Mouse (Mus musculus): ENCODE results near the gene Slc22a22. TPM values are rescaled to one million over a fixed set of nuclear protein-coding genes. Genes with fewer than 3 reads are reported as not detected.

Gene Slc22a22
- 0.18 TPM in 1 of 2 replicates, not detected in the other for polyA plus RNA-seq (2016; fragmentation: Nextera tagmentation; extraction: Ambion mirVana)

DNA sequence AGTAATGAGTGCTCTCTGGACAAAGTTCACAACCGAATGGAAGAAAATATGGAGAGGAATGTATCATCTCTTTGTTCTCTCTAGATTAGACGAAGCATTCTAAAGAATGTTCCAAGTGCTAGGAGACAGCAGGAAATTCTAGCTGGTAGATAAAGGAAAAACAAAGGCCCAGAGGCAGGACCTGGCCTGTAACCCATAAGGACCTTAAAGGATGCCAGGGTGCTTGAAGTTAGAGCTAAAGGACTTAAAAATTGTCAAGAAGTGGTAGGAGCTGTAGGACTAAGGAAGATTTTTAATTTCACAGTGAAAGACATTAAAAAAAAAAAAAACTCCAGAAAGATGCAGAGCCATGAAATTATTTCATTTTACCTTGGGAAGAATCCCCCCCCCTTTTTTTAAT, at the start of gene Slc22a22:
Gene Slc22a22 (minus strand): TSS at position 101 of the 400 bp plus-strand sequence.
- no peak within 1 kb of the TSS for H3K4me2 ChIP-seq (replicated peaks)
- H3K27ac ChIP-seq = no peak within 1 kb of the TSS
- no peaks in the 10 kb centered on the region for H3K4me1 ChIP-seq
- H3K9ac ChIP-seq = no peak within 1 kb of the TSS
- WGBS = 68% methylated on average over 2 of the region's 2 CpGs
- no peak for ATAC-seq (ENCODE audit: insufficient number of reproducible peaks, insufficient read depth, low FRiP score, low TSS enrichment)
- H3K4me3 ChIP-seq = no peak within 1 kb of the TSS
- H3K36me3 ChIP-seq = no peaks in the 10 kb centered on the region
- H3K27me3 ChIP-seq = no peaks in the 10 kb centered on the region
- H3K9me3 ChIP-seq = no peaks in the 10 kb centered on the region

DNA sequence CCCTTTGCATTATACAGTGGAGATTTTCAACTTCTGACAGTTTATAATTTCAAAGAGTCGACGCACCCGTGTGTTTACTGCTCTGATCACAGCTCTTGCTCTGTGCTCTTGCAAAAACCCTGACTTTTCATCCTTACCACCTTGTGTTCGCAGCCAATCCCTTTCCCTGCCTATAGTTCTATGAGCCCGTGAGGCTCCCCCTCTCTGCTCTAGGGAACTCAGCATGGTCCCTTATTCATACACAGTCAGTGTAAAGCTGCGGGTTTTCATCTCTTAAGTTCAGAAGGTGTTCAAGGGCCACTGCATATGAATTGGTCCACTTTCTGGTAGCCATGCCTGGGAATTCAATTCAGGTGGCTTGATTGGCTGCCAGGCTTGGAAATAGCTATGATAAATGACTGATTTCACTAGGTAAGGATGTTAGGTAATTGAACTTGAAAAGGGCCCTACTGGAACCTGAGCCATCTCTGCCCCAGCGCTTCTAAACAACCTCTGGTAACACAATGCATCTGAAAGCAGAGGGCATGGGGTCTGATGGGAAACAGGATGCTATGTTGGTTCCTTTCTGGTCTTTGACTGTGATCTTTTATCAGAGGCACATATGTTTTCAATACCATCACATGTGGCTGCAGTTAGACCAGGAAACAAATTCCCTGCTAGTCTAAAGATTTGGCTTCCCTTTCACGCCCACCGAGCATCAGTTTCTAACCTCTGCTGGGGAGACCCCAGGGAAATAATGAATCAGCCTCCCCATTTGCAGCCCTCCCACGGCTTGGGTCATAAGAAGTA, 46.3 kb upstream of the Slc22a22 start:
- Histone ChIP-seq H3K4me2 (replicated peaks) (no peak overlapping the region), H3K27ac (no peak overlapping the region; the same call in 1 of the 2 replicates), H3K4me3 (no peak overlapping the region), H3K27me3 (peaks cover 4% of the 10 kb centered on the region; the same call in 1 of the 2 replicates), H3K4me1 (peaks cover 11% of the 10 kb centered on the region; the same call in 1 of the 2 replicates), H3K9me3 (no peaks in the 10 kb centered on the region), H3K36me3 (no peaks in the 10 kb centered on the region), H3K9ac (no peak overlapping the region)
- no peak for ATAC-seq (ENCODE audit: insufficient number of reproducible peaks, insufficient read depth, low FRiP score, low TSS enrichment)
- 31% methylated on average over 10 of the region's 10 CpGs for WGBS

DNA sequence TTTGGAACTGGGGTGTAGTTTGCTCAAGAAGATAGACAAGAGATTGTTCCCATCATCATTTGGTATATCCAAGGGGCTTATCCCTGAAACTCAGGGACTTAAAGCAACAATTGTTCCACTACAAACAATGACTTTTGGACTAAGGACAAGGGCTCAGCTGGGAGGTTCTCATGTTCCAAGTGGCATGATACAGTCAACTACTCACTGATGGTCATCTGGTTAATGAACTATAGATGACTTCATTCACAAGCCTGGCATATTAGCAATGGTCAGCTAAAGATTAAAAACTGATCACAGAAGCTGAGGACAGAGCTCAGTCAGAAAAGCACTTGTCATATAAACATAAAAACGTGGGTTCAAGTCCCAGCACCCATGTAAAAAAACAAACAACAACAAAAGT, 44.7 kb upstream of the Slc22a22 start:
- Histone ChIP-seq H3K4me2 (replicated peaks) (no peak overlapping the region), H3K27me3 (peaks cover 4% of the 10 kb centered on the region; the same call in 1 of the 2 replicates), H3K4me3 (no peak overlapping the region), H3K9ac (no peak overlapping the region), H3K27ac (no peak overlapping the region), H3K36me3 (no peaks in the 10 kb centered on the region), H3K4me1 (peaks cover 11% of the 10 kb centered on the region; the same call in 1 of the 2 replicates), H3K9me3 (no peaks in the 10 kb centered on the region)
- WGBS = 71% methylated on average over 1 of the region's 1 CpGs
- ATAC-seq (ENCODE audit: insufficient number of reproducible peaks, insufficient read depth, low FRiP score, low TSS enrichment) = no peak

DNA sequence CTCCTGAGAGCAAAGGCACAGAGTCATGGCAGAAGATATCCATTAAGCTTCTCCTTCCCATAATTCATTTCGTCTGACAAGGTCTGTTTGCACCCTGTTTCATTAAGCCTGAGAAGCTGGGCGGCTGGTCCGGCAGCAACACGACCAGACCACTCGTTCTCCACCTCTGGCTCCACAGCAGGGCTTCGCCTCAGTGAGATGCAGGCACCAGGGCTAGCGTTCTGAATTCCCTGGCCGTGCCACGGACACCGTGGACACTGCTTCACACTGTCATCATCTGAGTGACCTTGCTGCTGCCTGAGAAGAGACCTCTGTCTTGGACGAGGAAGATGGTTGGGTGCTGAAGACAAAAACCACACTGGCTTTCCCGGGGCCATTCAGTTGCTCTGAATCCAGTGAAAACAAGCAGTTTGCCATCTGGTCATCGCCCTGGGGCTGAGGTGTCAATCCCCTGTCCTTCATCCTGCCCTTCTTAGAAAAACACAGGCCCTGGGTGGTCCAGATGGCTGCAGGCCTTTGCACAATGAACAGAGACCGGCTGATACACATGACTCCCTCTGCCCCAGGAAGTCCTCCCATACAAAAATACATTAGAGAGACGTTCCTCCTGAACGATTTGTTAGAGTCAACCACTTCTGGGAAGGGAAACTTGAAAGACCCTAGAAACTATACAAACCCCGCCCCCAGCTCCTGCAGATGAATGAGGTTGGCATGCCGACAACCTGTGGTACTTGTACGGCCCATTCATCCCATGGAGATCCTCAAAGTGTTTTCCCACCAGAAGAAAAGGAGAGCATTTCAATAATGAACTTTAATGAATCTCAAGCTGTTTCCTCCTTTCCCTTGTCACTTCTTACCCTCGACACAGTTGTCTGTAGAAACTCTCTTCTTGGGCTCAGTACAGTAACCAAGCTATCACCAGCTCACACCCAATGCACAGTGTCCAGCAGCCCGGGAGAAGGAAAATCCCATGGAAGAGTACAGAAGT, 32.1 kb upstream of the Slc22a22 start:
- Histone ChIP-seq H3K9ac (no peak overlapping the region), H3K4me3 (no peak overlapping the region), H3K27ac (no peak overlapping the region), H3K27me3 (no peaks in the 10 kb centered on the region), H3K4me1 (peaks cover 6% of the 10 kb centered on the region; the same call in 1 of the 2 replicates), H3K36me3 (no peaks in the 10 kb centered on the region), H3K9me3 (peaks cover 8% of the 10 kb centered on the region; the same call in 1 of the 2 replicates), H3K4me2 (replicated peaks) (no peak overlapping the region)
- ATAC-seq (ENCODE audit: insufficient number of reproducible peaks, insufficient read depth, low FRiP score, low TSS enrichment) = no peak
- 21% methylated on average over 21 of the region's 21 CpGs for WGBS

DNA sequence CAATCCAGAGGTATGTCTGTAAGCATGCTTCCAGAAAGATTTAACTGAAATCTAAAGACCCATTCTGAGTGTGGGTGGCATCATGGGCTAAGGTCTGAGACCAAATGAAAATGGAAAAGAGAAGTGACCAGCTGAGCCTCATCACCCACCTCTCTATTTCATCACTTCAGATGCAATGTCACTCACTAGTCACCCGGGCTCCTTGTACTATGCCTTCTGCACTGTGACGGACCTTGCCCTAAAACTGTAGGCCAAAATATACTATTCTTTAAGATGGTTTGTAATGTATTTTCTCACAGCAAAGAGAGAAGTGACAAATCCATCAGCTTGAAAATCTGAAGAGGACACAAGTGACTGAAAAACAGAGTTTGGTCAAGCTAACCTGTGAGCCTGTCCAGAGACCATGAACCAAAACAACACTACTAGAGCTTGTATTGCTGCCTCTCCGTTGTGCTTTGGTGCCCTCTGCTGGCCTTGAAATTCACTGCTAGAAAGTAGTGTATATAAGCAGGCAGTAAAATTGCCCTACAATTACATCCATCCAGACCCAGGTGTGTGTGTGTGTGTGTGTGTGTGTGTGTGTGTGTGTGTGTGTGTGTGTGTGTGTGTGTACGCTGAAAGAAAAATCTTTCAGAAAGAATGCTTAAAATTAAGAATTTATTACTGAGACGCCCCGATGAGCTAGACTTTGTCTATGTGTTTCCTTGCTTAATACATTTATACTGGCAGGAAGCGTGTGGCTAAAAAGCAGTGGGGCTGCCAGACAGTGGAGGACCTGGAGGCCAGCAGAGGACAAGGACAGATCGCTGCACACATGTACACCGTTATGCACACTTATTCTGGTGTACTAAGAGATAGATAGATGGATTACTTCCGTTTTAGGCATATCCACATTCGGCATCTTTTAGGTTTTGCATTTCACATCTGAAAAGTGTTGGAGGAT, 31.1 kb upstream of the Slc22a22 start:
- H3K9me3 ChIP-seq = peaks cover 1% of the 10 kb centered on the region; the same call in 1 of the 2 replicates
- WGBS = 55% methylated on average over 10 of the region's 11 CpGs
- peaks cover 6% of the 10 kb centered on the region; the same call in 1 of the 2 replicates for H3K4me1 ChIP-seq
- no peaks in the 10 kb centered on the region for H3K27me3 ChIP-seq
- no peak overlapping the region for H3K4me2 ChIP-seq (replicated peaks)
- H3K27ac ChIP-seq = no peak overlapping the region
- H3K9ac ChIP-seq = no peak overlapping the region
- no peaks in the 10 kb centered on the region for H3K36me3 ChIP-seq
- H3K4me3 ChIP-seq = no peak overlapping the region
- peak; percentile 71; the same call in 1 of the 2 replicates for ATAC-seq (ENCODE audit: insufficient number of reproducible peaks, insufficient read depth, low FRiP score, low TSS enrichment)

DNA sequence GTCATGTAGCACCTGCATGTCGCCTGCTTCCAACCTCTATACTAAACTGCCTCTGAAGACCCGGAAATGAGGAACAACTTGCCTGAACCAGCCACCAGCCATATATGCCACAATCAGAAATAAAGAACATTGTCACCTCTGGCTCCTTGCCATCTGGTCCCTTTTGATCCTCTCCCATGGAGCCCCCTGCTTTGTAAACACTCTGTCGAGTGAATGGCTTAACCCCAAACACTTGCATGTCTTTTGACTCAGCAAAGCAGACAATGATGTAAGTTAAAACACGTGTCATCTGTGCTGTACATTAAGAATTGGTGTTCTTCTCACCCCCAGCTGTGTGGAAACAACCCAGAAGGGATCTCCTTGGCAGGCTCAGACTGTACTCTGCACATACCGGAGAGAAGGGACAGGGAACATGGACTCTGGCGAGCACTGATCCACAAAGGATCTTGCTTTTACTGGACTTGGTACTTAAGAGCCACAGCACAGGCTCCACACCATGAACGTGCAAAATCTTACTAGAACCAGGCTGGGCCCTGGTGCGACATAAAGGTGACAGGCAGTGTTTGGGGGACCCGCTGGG, 26.8 kb upstream of the Slc22a22 start:
- no peaks in the 10 kb centered on the region for H3K36me3 ChIP-seq
- H3K27me3 ChIP-seq = no peaks in the 10 kb centered on the region
- peaks cover 1% of the 10 kb centered on the region; the same call in 1 of the 2 replicates for H3K4me1 ChIP-seq
- H3K4me3 ChIP-seq = no peak overlapping the region
- H3K27ac ChIP-seq = no peak overlapping the region
- no peak overlapping the region for H3K4me2 ChIP-seq (replicated peaks)
- no peak for ATAC-seq (ENCODE audit: insufficient number of reproducible peaks, insufficient read depth, low FRiP score, low TSS enrichment)
- no peak overlapping the region for H3K9ac ChIP-seq
- H3K9me3 ChIP-seq = no peaks in the 10 kb centered on the region
- WGBS = 65% methylated on average over 9 of the region's 9 CpGs

DNA sequence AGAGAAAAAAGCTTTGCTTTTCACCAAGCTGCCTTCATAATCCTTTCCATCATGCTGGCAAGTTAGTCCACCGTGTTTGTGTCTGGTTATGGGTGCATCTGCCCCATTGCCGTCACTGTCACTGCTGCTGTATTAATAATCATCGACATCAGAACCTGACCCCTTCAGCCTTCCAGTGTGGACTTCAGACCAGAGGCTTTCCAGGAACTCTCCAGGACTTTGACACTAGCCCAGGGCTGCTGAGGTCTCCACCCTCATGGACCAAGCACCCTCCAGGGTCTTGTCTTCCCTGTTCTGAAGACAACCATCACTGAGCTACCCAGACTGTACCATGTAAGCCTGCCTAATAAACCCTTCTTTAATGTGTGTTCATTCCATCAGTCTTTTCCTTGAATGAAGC, 26.2 kb upstream of the Slc22a22 start:
- Histone ChIP-seq H3K9ac (no peak overlapping the region), H3K27ac (no peak overlapping the region), H3K4me3 (no peak overlapping the region), H3K4me1 (no peaks in the 10 kb centered on the region), H3K9me3 (no peaks in the 10 kb centered on the region), H3K27me3 (no peaks in the 10 kb centered on the region), H3K4me2 (replicated peaks) (no peak overlapping the region), H3K36me3 (no peaks in the 10 kb centered on the region)
- ATAC-seq (ENCODE audit: insufficient number of reproducible peaks, insufficient read depth, low FRiP score, low TSS enrichment) = no peak
- 84% methylated on average over 3 of the region's 3 CpGs for WGBS

DNA sequence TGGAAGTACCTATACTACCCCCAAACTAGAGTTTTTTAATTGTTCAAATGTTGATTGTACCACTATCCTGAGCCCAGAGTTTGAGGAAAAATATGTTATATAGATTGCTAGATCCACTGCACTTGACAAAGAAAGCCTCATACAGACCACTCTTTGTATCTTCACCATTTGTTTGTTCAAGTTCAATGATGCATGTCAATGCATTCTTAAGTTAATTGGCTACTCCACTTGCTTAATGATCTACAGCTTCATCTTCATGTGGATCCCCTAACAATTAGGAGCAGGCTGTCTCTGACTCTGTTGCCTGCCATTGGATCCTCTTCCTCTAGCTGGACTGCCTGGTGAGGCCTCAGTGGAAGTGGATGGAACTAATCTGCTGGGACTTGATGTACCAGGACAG, 24.1 kb upstream of the Slc22a22 start:
- no peaks in the 10 kb centered on the region for H3K4me1 ChIP-seq
- no peaks in the 10 kb centered on the region for H3K36me3 ChIP-seq
- H3K4me3 ChIP-seq = no peak overlapping the region
- no peak overlapping the region for H3K27ac ChIP-seq
- H3K9ac ChIP-seq = no peak overlapping the region
- no peak for ATAC-seq (ENCODE audit: insufficient number of reproducible peaks, insufficient read depth, low FRiP score, low TSS enrichment)
- H3K27me3 ChIP-seq = no peaks in the 10 kb centered on the region
- no peak overlapping the region for H3K4me2 ChIP-seq (replicated peaks)
- no peaks in the 10 kb centered on the region; the same call in 1 of the 2 replicates for H3K9me3 ChIP-seq

DNA sequence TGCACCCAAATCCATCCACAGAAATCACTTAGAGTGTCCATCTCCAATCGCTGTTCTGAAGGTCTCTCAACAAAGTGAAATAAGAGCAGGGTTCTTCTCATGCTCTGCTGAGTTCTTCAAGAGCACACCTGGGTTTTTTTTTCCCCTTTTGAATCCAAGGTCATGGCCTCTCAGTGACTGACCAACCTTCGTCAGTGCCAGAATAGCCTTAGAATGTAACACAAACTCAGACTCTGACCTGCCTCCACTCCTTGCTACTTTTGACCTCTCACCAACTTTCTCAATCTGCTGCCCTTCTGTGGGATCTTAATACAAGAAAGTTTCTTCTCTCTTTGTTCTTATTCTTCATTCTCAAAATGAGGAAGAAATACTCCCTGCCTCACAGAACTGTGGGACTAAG, 18.7 kb upstream of the Slc22a22 start:
- H3K27me3 ChIP-seq = no peaks in the 10 kb centered on the region
- no peaks in the 10 kb centered on the region for H3K4me1 ChIP-seq
- no peak overlapping the region for H3K27ac ChIP-seq
- WGBS = 89% methylated on average over 2 of the region's 2 CpGs
- no peaks in the 10 kb centered on the region; the same call in 1 of the 2 replicates for H3K9me3 ChIP-seq
- no peak overlapping the region for H3K9ac ChIP-seq
- no peak for ATAC-seq (ENCODE audit: insufficient number of reproducible peaks, insufficient read depth, low FRiP score, low TSS enrichment)
- H3K4me2 ChIP-seq (replicated peaks) = no peak overlapping the region
- no peak overlapping the region for H3K4me3 ChIP-seq
- H3K36me3 ChIP-seq = no peaks in the 10 kb centered on the region

DNA sequence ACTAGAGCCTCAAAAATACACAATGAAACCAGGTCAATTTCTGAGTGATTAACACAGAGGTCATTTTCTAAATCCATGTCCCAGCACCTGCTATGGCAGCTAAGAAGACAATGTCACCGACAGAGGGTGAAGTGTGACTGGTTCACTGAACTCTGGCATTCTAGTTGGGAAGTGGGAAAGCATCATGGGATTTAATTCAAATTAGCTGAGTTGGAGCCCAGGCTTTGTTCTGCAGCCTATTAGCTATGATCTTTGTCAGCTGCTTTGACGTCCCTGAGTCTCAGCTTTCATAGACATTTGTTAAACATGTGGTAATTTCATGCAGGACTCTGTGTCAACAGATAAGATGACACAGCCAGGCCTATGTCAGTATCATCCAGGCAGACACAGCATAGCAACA, 5.1 kb upstream of the Slc22a22 start:
- Histone ChIP-seq H3K27me3 (no peaks in the 10 kb centered on the region), H3K4me2 (replicated peaks) (no peak overlapping the region), H3K36me3 (no peaks in the 10 kb centered on the region), H3K4me1 (no peaks in the 10 kb centered on the region), H3K9ac (no peak overlapping the region), H3K4me3 (no peak overlapping the region), H3K27ac (no peak overlapping the region), H3K9me3 (no peaks in the 10 kb centered on the region)
- ATAC-seq (ENCODE audit: insufficient number of reproducible peaks, insufficient read depth, low FRiP score, low TSS enrichment) = no peak
- WGBS = 41% methylated on average over 2 of the region's 2 CpGs

All from embryonic facial prominence, embryonic 12.5 days (tissue).